Mouse (Mus musculus) kidney, postnatal 4 days (tissue): ENCODE data around the gene Txndc15.
"Not testable (repeated sequence)": the region's sequence is repeated elsewhere in the genome, so short reads cannot be mapped to it uniquely, and the experiment has no call there.

ENCODE experiments used
- DNase-seq, 2 experiments: peaks; one replicate each; pipeline ENCODE4 v3.0.0; 2021; ENCODE audit warnings: mixed read lengths in 2 of 2

The Txndc15 gene

GRCm38 (mm10) chr13:55714501-55715166 is at the start of gene Txndc15:
Txndc15 (plus strand) TSS chr13:55714650.
- peak; percentile 90 to 93 for DNase-seq

GRCm38 (mm10) chr13:55668550-55668949 is 45.9 kb upstream of the Txndc15 start:
- peak; percentile 73 to 74 for DNase-seq

GRCm38 (mm10) chr13:55672711-55673110 is 41.7 kb upstream of the Txndc15 start:
- DNase-seq: no peak

- DNase-seq: no peak
Measured at GRCm38 (mm10) chr13:55677364-55677763, 37.1 kb upstream of the Txndc15 start.

GRCm38 (mm10) chr13:55682201-55682600 is 32.2 kb upstream of the Txndc15 start:
- peak in 1 of 2 experiments; percentile 16 for DNase-seq

- DNase-seq: no peak
Measured at GRCm38 (mm10) chr13:55683581-55683980, 30.9 kb upstream of the Txndc15 start.

- DNase-seq: no peak
Measured at GRCm38 (mm10) chr13:55686107-55686633, 28.3 kb upstream of the Txndc15 start.

- no peak for DNase-seq
Measured at GRCm38 (mm10) chr13:55687927-55688602, 26.4 kb upstream of the Txndc15 start.

GRCm38 (mm10) chr13:55692535-55693242 is 21.8 kb upstream of the Txndc15 start, which contains the start of gene B230219D22Rik:
B230219D22Rik (plus strand) TSS chr13:55693124.
- DNase-seq: peak; percentile 93 to 96

- peak in 1 of 2 experiments; percentile 75 for DNase-seq
Measured at GRCm38 (mm10) chr13:55693243-55693721, 21.2 kb upstream of the Txndc15 start.

- no peak for DNase-seq
Measured at GRCm38 (mm10) chr13:55694110-55694509, 20.3 kb upstream of the Txndc15 start.

- DNase-seq: not testable (repeated sequence)
Measured at GRCm38 (mm10) chr13:55695989-55696388, 18.5 kb upstream of the Txndc15 start.

GRCm38 (mm10) chr13:55704301-55704700 is 10.1 kb upstream of the Txndc15 start:
- no peak for DNase-seq

- DNase-seq: no peak
Measured at GRCm38 (mm10) chr13:55712846-55713245, 1.6 kb upstream of the Txndc15 start.

GRCm38 (mm10) chr13:55715167-55715512 is 690 bp downstream of the Txndc15 start:
- DNase-seq: no peak

GRCm38 (mm10) chr13:55715908-55716510 is 1.6 kb downstream of the Txndc15 start:
- DNase-seq: no peak

GRCm38 (mm10) chr13:55721516-55721915 is 7.1 kb downstream of the Txndc15 start:
- DNase-seq: no peak

- DNase-seq: no peak
Measured at GRCm38 (mm10) chr13:55721995-55722394, 7.5 kb downstream of the Txndc15 start.

GRCm38 (mm10) chr13:55726598-55727119 is 12.2 kb downstream of the Txndc15 start:
- no peak for DNase-seq

GRCm38 (mm10) chr13:55727120-55727838 is 12.8 kb downstream of the Txndc15 start, which contains the start of gene Pcbd2:
Pcbd2 (plus strand) TSS chr13:55727368.
- peak; percentile 90 to 93 for DNase-seq

GRCm38 (mm10) chr13:55727839-55728238 is 13.4 kb downstream of the Txndc15 start:
- peak; percentile 71 to 81 for DNase-seq

- DNase-seq: no peak
Measured at GRCm38 (mm10) chr13:55730716-55731115, 16.3 kb downstream of the Txndc15 start.
